Mouse (Mus musculus): ENCODE data around the gene Rsrc1. TPM values are rescaled to one million over a fixed set of nuclear protein-coding genes. Genes with fewer than 3 reads are reported as not detected.

The Rsrc1 gene
- polyA plus RNA-seq, 1 experiment from 2014 or later = 47.8 TPM

GRCm38 (mm10) chr3:66972191-66972950 is 8.8 kb upstream of the Rsrc1 start:
- ATAC-seq (ENCODE audit: low FRiP score) (no peak), DNase-seq (ENCODE audit: low spot score) (peak; percentile 45)
- Histone ChIP-seq H3K27ac (ENCODE audit: low read depth, low read length) (no peak overlapping the region), H3K9me3 (ENCODE audit: control insufficient read depth, low read length) (no peaks in the 10 kb centered on the region), H3K4me2 (replicated peaks; ENCODE audit: low read depth, low read length) (no peak overlapping the region), H3K27me3 (ENCODE audit: control insufficient read depth, insufficient read depth, low read length) (peaks cover 54% of the 10 kb centered on the region), H3K4me1 (replicated peaks; ENCODE audit: control insufficient read depth, insufficient read depth, low read length) (peaks cover 10% of the 10 kb centered on the region), H3K36me3 (ENCODE audit: control insufficient read depth, insufficient read depth, low read length) (no peaks in the 10 kb centered on the region), H3K4me3 (ENCODE audit: low read depth, low read length) (no peak overlapping the region), H3K9ac (ENCODE audit: low read depth, low read length) (no peak overlapping the region)
- WGBS = 3% methylated on average over 16 of the region's 16 CpGs

- ATAC-seq (ENCODE audit: low FRiP score) (peak; percentile 72), DNase-seq (ENCODE audit: low spot score) (peak; percentile 74)
- H3K4me2 ChIP-seq (replicated peaks; ENCODE audit: low read depth, low read length) = peak overlapping the region; percentile 65
- peaks cover 56% of the 10 kb centered on the region for H3K27me3 ChIP-seq (ENCODE audit: control insufficient read depth, insufficient read depth, low read length)
- H3K4me1 ChIP-seq (replicated peaks; ENCODE audit: control insufficient read depth, insufficient read depth, low read length) = peaks cover 11% of the 10 kb centered on the region
- 1% methylated on average over 56 of the region's 59 CpGs for WGBS
- no peak overlapping the region for H3K27ac ChIP-seq (ENCODE audit: low read depth, low read length)
- H3K4me3 ChIP-seq (ENCODE audit: low read depth, low read length) = peak overlapping the region; percentile 37
- peak overlapping the region; percentile 37 for H3K9ac ChIP-seq (ENCODE audit: low read depth, low read length)
- no peaks in the 10 kb centered on the region for H3K36me3 ChIP-seq (ENCODE audit: control insufficient read depth, insufficient read depth, low read length)
- no peaks in the 10 kb centered on the region for H3K9me3 ChIP-seq (ENCODE audit: control insufficient read depth, low read length)
Measured at GRCm38 (mm10) chr3:66973391-66973943, 7.7 kb upstream of the Rsrc1 start.

GRCm38 (mm10) chr3:66974501-66974900 is 6.7 kb upstream of the Rsrc1 start:
- H3K4me2 ChIP-seq (replicated peaks; ENCODE audit: low read depth, low read length) = no peak overlapping the region
- H3K36me3 ChIP-seq (ENCODE audit: control insufficient read depth, insufficient read depth, low read length) = no peaks in the 10 kb centered on the region
- H3K9me3 ChIP-seq (ENCODE audit: control insufficient read depth, low read length) = no peaks in the 10 kb centered on the region
- H3K27me3 ChIP-seq (ENCODE audit: control insufficient read depth, insufficient read depth, low read length) = peaks cover 66% of the 10 kb centered on the region
- H3K4me1 ChIP-seq (replicated peaks; ENCODE audit: control insufficient read depth, insufficient read depth, low read length) = peaks cover 14% of the 10 kb centered on the region
- WGBS = 11% methylated on average over 3 of the region's 3 CpGs
- ATAC-seq (ENCODE audit: low FRiP score) (no peak), DNase-seq (ENCODE audit: low spot score) (peak; percentile 28)
- no peak overlapping the region for H3K4me3 ChIP-seq (ENCODE audit: low read depth, low read length)
- no peak overlapping the region for H3K9ac ChIP-seq (ENCODE audit: low read depth, low read length)
- no peak overlapping the region for H3K27ac ChIP-seq (ENCODE audit: low read depth, low read length)

- no peak overlapping the region for H3K4me3 ChIP-seq (ENCODE audit: low read depth, low read length)
Measured at GRCm38 (mm10) chr3:66976889-66977615, 4.1 kb upstream of the Rsrc1 start.

GRCm38 (mm10) chr3:66977811-66978456 is 3.3 kb upstream of the Rsrc1 start:
- Histone ChIP-seq H3K4me1 (replicated peaks; ENCODE audit: control insufficient read depth, insufficient read depth, low read length) (peaks cover 11% of the 10 kb centered on the region), H3K9me3 (ENCODE audit: control insufficient read depth, low read length) (no peaks in the 10 kb centered on the region), H3K27me3 (ENCODE audit: control insufficient read depth, insufficient read depth, low read length) (peaks cover 62% of the 10 kb centered on the region), H3K9ac (ENCODE audit: low read depth, low read length) (no peak overlapping the region), H3K36me3 (ENCODE audit: control insufficient read depth, insufficient read depth, low read length) (no peaks in the 10 kb centered on the region), H3K27ac (ENCODE audit: low read depth, low read length) (no peak overlapping the region), H3K4me3 (ENCODE audit: low read depth, low read length) (peak overlapping the region; percentile 41), H3K4me2 (replicated peaks; ENCODE audit: low read depth, low read length) (no peak overlapping the region)
- ATAC-seq (ENCODE audit: low FRiP score) = no peak
- DNase-seq (ENCODE audit: low spot score) = peak; percentile 64
- 1% methylated on average over 25 of the region's 25 CpGs for WGBS

More at GRCm38 (mm10) chr3:66976889-66977615, 4.1 kb upstream of the Rsrc1 start:
- Histone ChIP-seq H3K27me3 (ENCODE audit: control insufficient read depth, insufficient read depth, low read length) (peaks cover 59% of the 10 kb centered on the region), H3K36me3 (ENCODE audit: control insufficient read depth, insufficient read depth, low read length) (no peaks in the 10 kb centered on the region), H3K27ac (ENCODE audit: low read depth, low read length) (no peak overlapping the region), H3K4me2 (replicated peaks; ENCODE audit: low read depth, low read length) (no peak overlapping the region; the same call in 1 of the 2 replicates), H3K4me1 (replicated peaks; ENCODE audit: control insufficient read depth, insufficient read depth, low read length) (peaks cover 11% of the 10 kb centered on the region), H3K9ac (ENCODE audit: low read depth, low read length) (no peak overlapping the region), H3K9me3 (ENCODE audit: control insufficient read depth, low read length) (no peaks in the 10 kb centered on the region)
- DNase-seq (ENCODE audit: low spot score) (peak; percentile 49), ATAC-seq (ENCODE audit: low FRiP score) (no peak)
- 1% methylated on average over 13 of the region's 13 CpGs for whole genome bisulfite sequencing

GRCm38 (mm10) chr3:66978457-66979381 is 2.5 kb upstream of the Rsrc1 start:
- ATAC-seq (ENCODE audit: low FRiP score) (no peak), DNase-seq (ENCODE audit: low spot score) (peak; percentile 63)
- no peaks in the 10 kb centered on the region for H3K36me3 ChIP-seq (ENCODE audit: control insufficient read depth, insufficient read depth, low read length)
- peak overlapping the region; percentile 6; the same call in 1 of the 2 replicates for H3K4me2 ChIP-seq (replicated peaks; ENCODE audit: low read depth, low read length)
- peaks cover 5% of the 10 kb centered on the region for H3K4me1 ChIP-seq (replicated peaks; ENCODE audit: control insufficient read depth, insufficient read depth, low read length)
- 1% methylated on average over 45 of the region's 45 CpGs for WGBS
- peak overlapping the region; percentile 2 for H3K27ac ChIP-seq (ENCODE audit: low read depth, low read length)
- H3K27me3 ChIP-seq (ENCODE audit: control insufficient read depth, insufficient read depth, low read length) = peaks cover 57% of the 10 kb centered on the region
- peak overlapping the region; percentile 24; the same call in 1 of the 2 replicates for H3K9ac ChIP-seq (ENCODE audit: low read depth, low read length)
- peak overlapping the region; percentile 41 for H3K4me3 ChIP-seq (ENCODE audit: low read depth, low read length)
- no peaks in the 10 kb centered on the region for H3K9me3 ChIP-seq (ENCODE audit: control insufficient read depth, low read length)

GRCm38 (mm10) chr3:66979491-66979890 is 1.7 kb upstream of the Rsrc1 start:
- Histone ChIP-seq H3K4me3 (ENCODE audit: low read depth, low read length) (peak overlapping the region; percentile 41), H3K4me1 (replicated peaks; ENCODE audit: control insufficient read depth, insufficient read depth, low read length) (peaks cover 4% of the 10 kb centered on the region), H3K9me3 (ENCODE audit: control insufficient read depth, low read length) (no peaks in the 10 kb centered on the region), H3K27me3 (ENCODE audit: control insufficient read depth, insufficient read depth, low read length) (peaks cover 53% of the 10 kb centered on the region), H3K9ac (ENCODE audit: low read depth, low read length) (no peak overlapping the region), H3K36me3 (ENCODE audit: control insufficient read depth, insufficient read depth, low read length) (no peaks in the 10 kb centered on the region), H3K4me2 (replicated peaks; ENCODE audit: low read depth, low read length) (no peak overlapping the region), H3K27ac (ENCODE audit: low read depth, low read length) (no peak overlapping the region)
- ATAC-seq (ENCODE audit: low FRiP score) (no peak), DNase-seq (ENCODE audit: low spot score) (peak; percentile 47)
- WGBS = 3% methylated on average over 9 of the region's 9 CpGs
